Mouse (Mus musculus) left cerebral cortex, adult 6 months (tissue): ENCODE data around the gene Kptn. TPM values are rescaled to one million over a fixed set of nuclear protein-coding genes. Genes with fewer than 3 reads are reported as not detected.

Source experiments
- long read RNA-seq, 2 experiments: library from polyadenylated mRNA; unstranded; transcript quantifications; one replicate each; pipeline ENCODE4 v2.0.0; 2019 to 2020
- polyA plus RNA-seq: library from polyadenylated mRNA; unstranded; fragments of <200 nt; fragmentation: Nextera tagmentation; gene quantifications from 2 replicates; pipeline ENCODE4 v1.2.3, GENCODE M21; 2021

Kptn gene
- 20.3 and 28.5 TPM in 2 replicates for polyA plus RNA-seq
- long read RNA-seq, experiment 1, transcript Kptn-201 (12 exons, 1,630 nt) = major isoform, 100 of 135 reads
- long read RNA-seq, experiment 1, partial matches to known transcripts = 14 of 135 reads
- long read RNA-seq, experiment 1, other reads (novel, unspliced or antisense) = 21 of 135 reads
- long read RNA-seq, experiment 2, transcript Kptn-201 (12 exons, 1,630 nt) = major isoform, 29 of 45 reads
- long read RNA-seq, experiment 2, partial matches to known transcripts = 8 of 45 reads
- long read RNA-seq, experiment 2, other reads (novel, unspliced or antisense) = 8 of 45 reads

GRCm38 (mm10) chr7:16119569-16120261 is at the start of gene Kptn:
TSS of gene Kptn (plus strand) at chr7:16119895.

DNA sequence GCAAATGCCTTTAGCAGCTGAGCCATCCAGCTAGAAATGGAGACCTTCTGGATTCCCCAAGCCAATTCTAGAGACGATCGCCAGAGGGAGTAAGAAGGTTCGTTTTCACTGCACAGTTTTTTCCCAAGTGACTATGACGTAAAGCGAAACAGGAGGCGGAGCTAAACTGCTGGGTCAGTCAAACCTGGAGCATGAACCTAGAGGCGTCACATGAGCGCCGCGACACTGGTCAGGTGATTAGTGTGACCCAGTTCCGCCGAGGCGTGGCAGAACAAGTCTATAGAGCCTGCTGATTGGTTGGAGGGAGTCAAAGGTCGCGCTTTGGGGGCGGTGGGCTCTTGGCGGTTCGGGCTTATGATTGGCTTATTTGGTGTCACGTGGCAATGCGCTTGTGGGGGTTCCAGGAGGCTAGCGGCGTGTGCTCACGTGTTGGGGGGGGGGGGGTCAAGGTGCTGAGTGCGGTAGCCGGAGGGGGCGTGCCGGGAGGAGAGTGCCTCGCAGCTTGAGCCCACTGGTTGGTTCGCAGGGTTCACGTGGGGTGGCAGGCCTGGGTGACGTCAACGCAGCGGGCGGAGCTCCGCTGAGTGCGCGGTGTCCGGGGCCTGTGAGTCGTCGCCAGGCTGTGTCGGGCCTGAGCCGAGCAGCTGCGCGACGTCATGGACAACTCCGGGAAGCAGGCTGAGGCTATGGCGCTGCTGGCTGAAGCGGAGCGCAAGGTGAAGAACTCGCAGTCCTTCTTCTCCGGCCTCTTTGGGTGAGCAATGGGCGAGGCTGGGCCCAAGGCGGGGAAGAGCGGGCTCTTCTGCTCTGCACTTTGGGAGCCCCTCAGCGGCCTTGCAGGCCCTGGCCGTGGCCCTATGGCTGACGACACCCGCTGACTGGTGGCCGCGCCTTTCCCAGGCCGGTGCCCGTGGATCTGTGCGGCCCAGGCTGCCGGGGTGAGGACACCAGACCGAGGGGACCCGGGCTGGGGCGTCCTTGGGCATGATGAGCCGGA is 21.4 kb upstream of the Kptn start, which contains the start of gene Napa:
Napa (plus strand) TSS at position 438 of the 997 bp plus-strand sequence.

GRCm38 (mm10) chr7:16129421-16129845 is 9.7 kb downstream of the Kptn start, which contains the start of gene Slc8a2:
TSS of gene Slc8a2 (plus strand) at chr7:16129826.

GRCm38 (mm10) chr7:16174597-16175541 is 55.2 kb downstream of the Kptn start, which contains the start of gene Meis3:
TSS of gene Meis3 (plus strand) at chr7:16175090.

Other genes with a start within 250 kb of the Kptn start
- not detected in 2 replicates for gene Crx, start 239.9 kb upstream of the Kptn start, polyA plus RNA-seq
- not detected in 2 replicates for gene Crxos, start 237.3 kb upstream of the Kptn start, polyA plus RNA-seq
- gene Selenow, start 197.5 kb upstream of the Kptn start, polyA plus RNA-seq = 2,345 and 3,530 TPM in 2 replicates
- 131 and 208 TPM in 2 replicates for gene Nop53, start 173.8 kb upstream of the Kptn start, polyA plus RNA-seq
- 1.3 and 3.1 TPM in 2 replicates for gene Ehd2, start 152.3 kb upstream of the Kptn start, polyA plus RNA-seq
- 2.7 and 6.4 TPM in 2 replicates for gene Bicra, start 72.0 kb upstream of the Kptn start, polyA plus RNA-seq
- gene Zfp541, start 58.1 kb upstream of the Kptn start, polyA plus RNA-seq = 0.05 and 0.06 TPM in 2 replicates
- 309 and 471 TPM in 2 replicates for gene Napa, start 21.4 kb upstream of the Kptn start, polyA plus RNA-seq
- gene Slc8a2, start 9.9 kb downstream of the Kptn start, polyA plus RNA-seq = 21.2 and 22.4 TPM in 2 replicates
- gene Meis3, start 55.2 kb downstream of the Kptn start, polyA plus RNA-seq = 31.0 and 31.8 TPM in 2 replicates
- gene Dhx34, start 102.1 kb downstream of the Kptn start, polyA plus RNA-seq = 3.8 and 4.0 TPM in 2 replicates
- gene C5ar2, start 124.3 kb downstream of the Kptn start, polyA plus RNA-seq = 0.55 and 0.59 TPM in 2 replicates
- 0.84 and 1.1 TPM in 2 replicates for gene C5ar1, start 139.6 kb downstream of the Kptn start, polyA plus RNA-seq
- gene Inafm1, start 153.7 kb downstream of the Kptn start, polyA plus RNA-seq = 18.1 and 31.5 TPM in 2 replicates
- gene Ccdc9, start 166.9 kb downstream of the Kptn start, polyA plus RNA-seq = 3.6 and 13.8 TPM in 2 replicates
- gene Bbc3, start 188.5 kb downstream of the Kptn start, polyA plus RNA-seq = 1.3 and 9.8 TPM in 2 replicates